Mouse (Mus musculus): ENCODE data around the gene Nop53.
A peak's percentile ranks its signal among the peaks of the same experiment; 100 is the strongest.
"Not testable (repeated sequence)": the region's sequence is repeated elsewhere in the genome, so short reads cannot be mapped to it uniquely, and the experiment has no call there.

Nop53 gene

GRCm38 (mm10) chr7:15920645-15921190, 25.2 kb downstream of the Nop53 start:
- DNase-seq (ENCODE audit: low spot score in 2 of 2): no peak

- DNase-seq (ENCODE audit: low spot score in 2 of 2): no peak
Measured at GRCm38 (mm10) chr7:15919947-15920346, 25.9 kb downstream of the Nop53 start.

GRCm38 (mm10) chr7:15918371-15918770, 27.5 kb downstream of the Nop53 start:
- DNase-seq (ENCODE audit: low spot score in 2 of 2): no peak

- no peak for DNase-seq (ENCODE audit: low spot score in 2 of 2)
Measured at GRCm38 (mm10) chr7:15916996-15917395, 28.9 kb downstream of the Nop53 start.

GRCm38 (mm10) chr7:15916134-15916723, 29.6 kb downstream of the Nop53 start:
- DNase-seq (ENCODE audit: low spot score in 2 of 2): no peak

GRCm38 (mm10) chr7:15915695-15916094, 30.2 kb downstream of the Nop53 start:
- DNase-seq (ENCODE audit: low spot score in 2 of 2): not testable (repeated sequence)

GRCm38 (mm10) chr7:15914751-15915150, 31.1 kb downstream of the Nop53 start:
- DNase-seq (ENCODE audit: low spot score in 2 of 2): no peak

- DNase-seq (ENCODE audit: low spot score in 2 of 2): peak in 1 of 2 experiments; percentile 21
Measured at GRCm38 (mm10) chr7:15914252-15914651, 31.6 kb downstream of the Nop53 start.

GRCm38 (mm10) chr7:15912183-15912582, 33.7 kb downstream of the Nop53 start:
- DNase-seq (ENCODE audit: low spot score in 2 of 2): peak; percentile 50 to 56

- no peak for DNase-seq (ENCODE audit: low spot score in 2 of 2)
Measured at GRCm38 (mm10) chr7:15910521-15910920, 35.4 kb downstream of the Nop53 start.

GRCm38 (mm10) chr7:15907971-15908590, 37.8 kb downstream of the Nop53 start:
- no peak for DNase-seq (ENCODE audit: low spot score in 2 of 2)

- no peak for DNase-seq (ENCODE audit: low spot score in 2 of 2)
Measured at GRCm38 (mm10) chr7:15906602-15907001, 39.3 kb downstream of the Nop53 start.

GRCm38 (mm10) chr7:15905861-15906260, 40.0 kb downstream of the Nop53 start:
- DNase-seq (ENCODE audit: low spot score in 2 of 2): no peak

- no peak for DNase-seq (ENCODE audit: low spot score in 2 of 2)
Measured at GRCm38 (mm10) chr7:15901366-15902048, 44.4 kb downstream of the Nop53 start.

- DNase-seq (ENCODE audit: low spot score in 2 of 2): no peak
Measured at GRCm38 (mm10) chr7:15894251-15894650, 51.6 kb downstream of the Nop53 start.

Measured in spleen, postnatal 36 days (tissue).